Comparison of ENCODE assay signal across 8 mouse cellular contexts in genomic region chr12:86887381-86888129, GRCm38 (mm10). TPM values are rescaled to one million over a fixed set of nuclear protein-coding genes. Genes with fewer than 3 reads are reported as not detected.
DNase-seq lines count a peak whose midpoint lies in the region; ATAC-seq and TF ChIP-seq lines count a peak whose summit lies in the region.

No protein-coding gene starts in this region.

- WGBS in heart, adult 2 months = 45% methylated on average over 14 of the region's 14 CpGs
- 40% methylated on average over 14 of the region's 14 CpGs for WGBS in forebrain, embryonic 16.5 days
- WGBS in liver, embryonic 16.5 days (ENCODE audit: insufficient replicate concordance) = 30% methylated on average over 14 of the region's 14 CpGs

- H3K4me1 ChIP-seq in heart, adult 2 months (ENCODE audit: control insufficient read depth, insufficient read depth, low read length) = peaks cover 20% of the 10 kb centered on the region
- peaks cover 71% of the 10 kb centered on the region for H3K4me1 ChIP-seq in forebrain, embryonic 16.5 days (replicated peaks; ENCODE audit: control insufficient read depth, insufficient read depth, low read length)
- H3K4me1 ChIP-seq in liver, embryonic 16.5 days (ENCODE audit: control insufficient read depth, low read depth, low read length) = peaks cover 48% of the 10 kb centered on the region

- peaks cover 3% of the 10 kb centered on the region; the same call in 1 of the 2 replicates for H3K36me3 ChIP-seq in heart, adult 2 months (ENCODE audit: control insufficient read depth, insufficient read depth, low read length)
- no peaks in the 10 kb centered on the region for H3K36me3 ChIP-seq in forebrain, embryonic 16.5 days (ENCODE audit: control insufficient read depth, insufficient read depth)
- H3K36me3 ChIP-seq in liver, embryonic 16.5 days (ENCODE audit: control insufficient read depth, insufficient read depth) = no peaks in the 10 kb centered on the region

- H3K9ac ChIP-seq in heart, adult 2 months (ENCODE audit: low read depth, low read length) = peak overlapping the region; percentile 33
- H3K9ac ChIP-seq in forebrain, embryonic 16.5 days (replicated peaks; ENCODE audit: low read depth, low read length) = peak overlapping the region; percentile 68
- peak overlapping the region; percentile 44 for H3K9ac ChIP-seq in liver, embryonic 16.5 days (ENCODE audit: low read depth, low read length)

- intact Hi-C loops in heart, adult 2 months (cut with DNase I) = loop anchor here (5.0 kb wide), 1 partner anchor 90 kb away; no protein-coding TSS in a partner anchor
- intact Hi-C loops in heart, postnatal 25 days (cut with DNase I) = loop anchor here (5.0 kb wide), 1 partner anchor 45 kb away; no protein-coding TSS in a partner anchor

- no peak for DNase-seq in heart, adult 2 months
- no peak for DNase-seq in heart, postnatal 25 days (ENCODE audit: low spot score)
- peak; percentile 52 for DNase-seq in A20 (ENCODE audit: low read depth, low spot score)
- DNase-seq in left cerebral cortex, adult 11 months (ENCODE audit: low spot score) = no peak
- DNase-seq in urinary bladder, postnatal 10 days (ENCODE audit: low spot score) = no peak
- DNase-seq in ovary, postnatal 14 days (ENCODE audit: low spot score) = no peak

- peaks cover 4% of the 10 kb centered on the region for H3K79me2 ChIP-seq in heart, adult 2 months (replicated peaks; ENCODE audit: control insufficient read depth, insufficient read depth, low read length)

- TF ChIP-seq POLR2A in heart, adult 2 months (IDR thresholded peaks at IDR 0.05; ENCODE audit: insufficient read depth, low read depth, low read length) = no peak

- H3K27me3 ChIP-seq in heart, adult 2 months (ENCODE audit: control insufficient read depth, insufficient read depth, low read length) = no peaks in the 10 kb centered on the region
- no peaks in the 10 kb centered on the region for H3K27me3 ChIP-seq in forebrain, embryonic 16.5 days (replicated peaks; ENCODE audit: control insufficient read depth, insufficient read depth, low read length)
- peaks cover 71% of the 10 kb centered on the region for H3K27me3 ChIP-seq in liver, embryonic 16.5 days (ENCODE audit: control insufficient read depth, insufficient read depth, low read depth, low read length)

- H3K9me3 ChIP-seq in forebrain, embryonic 16.5 days (ENCODE audit: control insufficient read depth, low read length) = no peaks in the 10 kb centered on the region
- no peaks in the 10 kb centered on the region for H3K9me3 ChIP-seq in liver, embryonic 16.5 days (replicated peaks; ENCODE audit: control insufficient read depth, low read length)

- peak overlapping the region; percentile 100 for H3K27ac ChIP-seq in heart, adult 2 months
- peak overlapping the region; percentile 82 for H3K27ac ChIP-seq in forebrain, embryonic 16.5 days (ENCODE audit: low read length)
- peak overlapping the region; percentile 90 for H3K27ac ChIP-seq in liver, embryonic 16.5 days (ENCODE audit: low read length)

- TF ChIP-seq EP300 in heart, adult 2 months (IDR thresholded peaks at IDR 0.05; ENCODE audit: insufficient read depth, low read depth, low read length) = no peak

- ATAC-seq in forebrain, embryonic 16.5 days = no peak
- no peak for ATAC-seq in liver, embryonic 16.5 days (ENCODE audit: low read depth)

- TF ChIP-seq CTCF in heart, adult 2 months (IDR thresholded peaks at IDR 0.05) = no peak

- peak overlapping the region; percentile 56 for H3K4me2 ChIP-seq in forebrain, embryonic 16.5 days (ENCODE audit: low read length)
- H3K4me2 ChIP-seq in liver, embryonic 16.5 days (ENCODE audit: low read depth, low read length) = peak overlapping the region; percentile 66

- H3K4me3 ChIP-seq in heart, adult 2 months = peak overlapping the region; percentile 42
- peak overlapping the region; percentile 40 for H3K4me3 ChIP-seq in forebrain, embryonic 16.5 days (replicated peaks; ENCODE audit: low read length)
- peak overlapping the region; percentile 49 for H3K4me3 ChIP-seq in liver, embryonic 16.5 days (ENCODE audit: low read depth, low read length)

RNA-seq across cellular contexts. Expression of gene Irf2bpl, which starts 3.0 kb away (rescaled TPM):
- total RNA-seq in heart, adult 2 months (2021) = 10 to 100 TPM; 32.6 to 36.9 TPM
- polyA plus RNA-seq in heart, adult 2 months (2012; rRNA removed) = 15.6 and 20.1 TPM in 2 replicates
- 10 to 100 TPM; 33.3 to 36.9 TPM for total RNA-seq in heart, postnatal 25 days (2021)
- polyA plus RNA-seq in forebrain, embryonic 16.5 days (2015; fragmentation: Nextera tagmentation; extraction: Ambion mirVana) = 67.0 and 74.0 TPM in 2 replicates
- 1.8 and 2.3 TPM in 2 replicates for polyA plus RNA-seq in liver, embryonic 16.5 days (2015; fragmentation: Nextera tagmentation; extraction: Ambion mirVana)

RNA-seq across cellular contexts. Expression of gene Cipc, which starts 59.3 kb away (rescaled TPM):
- total RNA-seq in heart, adult 2 months (2021) = 10 to 100 TPM; 43.8 to 45.1 TPM
- polyA plus RNA-seq in heart, adult 2 months (2012; rRNA removed) = 34.1 and 39.6 TPM in 2 replicates
- total RNA-seq in heart, postnatal 25 days (2021) = 10 to 100 TPM; 41.1 to 48.6 TPM
- 61.5 and 62.7 TPM in 2 replicates for polyA plus RNA-seq in forebrain, embryonic 16.5 days (2015; fragmentation: Nextera tagmentation; extraction: Ambion mirVana)
- 7.8 and 7.9 TPM in 2 replicates for polyA plus RNA-seq in liver, embryonic 16.5 days (2015; fragmentation: Nextera tagmentation; extraction: Ambion mirVana)
